Mouse (Mus musculus): ENCODE data around the gene Prkar1b.

DNA sequence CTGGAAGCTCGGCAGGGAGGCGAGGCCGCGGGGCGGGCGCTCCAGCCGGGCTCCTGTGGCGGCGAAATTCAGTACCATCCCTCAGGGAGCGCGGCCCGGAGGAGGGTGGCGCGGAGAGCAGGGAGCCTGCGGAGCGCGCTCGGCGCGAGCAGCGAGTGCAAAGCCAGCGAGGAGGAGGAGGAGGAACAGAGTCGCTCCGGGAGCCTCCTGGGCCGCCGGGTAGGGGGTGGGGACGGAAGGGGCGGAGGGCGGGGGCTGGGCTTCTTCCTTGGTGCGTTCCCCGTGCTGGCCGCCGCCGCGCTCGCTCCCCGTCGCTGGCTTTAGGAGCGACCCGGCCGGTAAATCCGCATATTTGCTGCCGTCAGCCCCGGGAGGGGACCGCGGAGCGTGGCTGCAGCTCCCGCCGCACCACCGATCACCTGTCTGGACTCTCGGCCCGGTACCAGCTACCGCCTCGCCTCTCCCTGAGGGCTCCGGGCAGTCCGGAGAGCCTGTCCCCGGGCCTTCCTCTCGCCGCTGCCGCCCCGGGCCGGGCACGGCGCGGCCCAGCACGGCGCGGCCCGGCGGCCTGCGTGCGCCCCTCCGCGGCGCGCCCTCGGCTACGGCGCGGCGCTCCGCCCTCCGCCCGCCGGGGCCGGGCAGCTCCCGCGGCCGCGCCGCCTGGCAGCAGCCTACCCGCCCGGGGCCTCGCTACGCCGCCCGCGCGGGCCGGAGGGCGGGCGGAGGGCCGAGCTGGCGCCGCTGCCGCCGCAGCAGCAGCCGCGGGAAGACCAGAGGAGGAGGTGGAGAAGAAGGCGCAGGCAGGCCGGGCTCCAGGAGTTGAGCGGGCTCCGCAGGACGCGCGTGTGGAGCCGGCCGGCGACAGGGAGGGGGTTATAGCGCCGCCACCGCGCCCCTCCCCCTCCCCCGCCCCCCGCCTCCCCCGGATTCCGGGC lies 154.7 kb downstream of the Prkar1b start:
- TF ChIP-seq POLR2A (IDR thresholded peaks at IDR 0.05; ENCODE audit: borderline replicate concordance, control insufficient read depth, low read depth, low read length) (peak; percentile 37; the same call in 1 of the 2 replicates), CTCF (IDR thresholded peaks at IDR 0.05; ENCODE audit: control insufficient read depth, insufficient read depth, low read length) (no peak)

Measured in bone marrow, adult 2 months (tissue).